Mouse (Mus musculus) stomach, embryonic 16.5 days (tissue): Measurements from ENCODE around the gene Hnrnpa2b1. TPM values are rescaled to one million over a fixed set of nuclear protein-coding genes. Genes with fewer than 3 reads are reported as not detected.
A peak's percentile ranks its signal among the peaks of the same experiment; 100 is the strongest.

Source experiments
- ATAC-seq: fragments of 200-750 bp; cut with Nextera tagmentation; 2 replicates; pipeline ENCODE4 v1.8.0; 2017; ENCODE audit warnings: moderate number of reproducible peaks, moderate TSS enrichment; ENCODE audit not compliant: insufficient read depth, low FRiP score
- H3K27ac ChIP-seq: fragments of 300-500 bp; sonication (generic); 2 replicates; pipeline ENCODE4 v1.5.1; 2014; ENCODE audit warnings: low read length
- H3K27me3 ChIP-seq: fragments of 300-500 bp; sonication (generic); 2 replicates; pipeline ENCODE4 v1.6.1; 2014; ENCODE audit warnings: low read length, control low read depth, mixed read lengths; ENCODE audit not compliant: control insufficient read depth, insufficient read depth
- H3K36me3 ChIP-seq: fragments of 300-500 bp; sonication (generic); 2 replicates; pipeline ENCODE4 v1.6.1; 2014; ENCODE audit warnings: low read length; ENCODE audit not compliant: control insufficient read depth, insufficient read depth
- H3K4me1 ChIP-seq: fragments of 300-500 bp; sonication (generic); 2 replicates; pipeline ENCODE4 v1.6.1; 2014; ENCODE audit warnings: low read length, control low read depth, mixed read lengths; ENCODE audit not compliant: control insufficient read depth, insufficient read depth
- H3K4me2 ChIP-seq: fragments of 300-500 bp; sonication (generic); 2 replicates; pipeline ENCODE4 v1.6.1; 2014; ENCODE audit warnings: low read depth, low read length, mixed read lengths
- H3K4me3 ChIP-seq: fragments of 300-500 bp; sonication (generic); replicated peaks from 2 replicates; pipeline ENCODE4 v1.5.1; 2014; ENCODE audit warnings: mild to moderate bottlenecking, low read length
- H3K9ac ChIP-seq: fragments of 300-500 bp; sonication (generic); 2 replicates; pipeline ENCODE4 v1.6.1; 2014; ENCODE audit warnings: low read length
- H3K9me3 ChIP-seq: fragments of 300-500 bp; sonication (generic); replicated peaks from 2 replicates; pipeline ENCODE4 v1.6.1; 2016; ENCODE audit warnings: low read length, control low read depth; ENCODE audit not compliant: control insufficient read depth
- WGBS: fragments of 180-500 bp; shearing (Covaris S2); extraction: QIAGEN DNeasy Blood & Tissue Kit; methylation state at CpG from one replicate; pipeline ENCODE4 v1.1.7; 2014; 5-methylcytosine and 5-hydroxymethylcytosine counted together
- polyA plus RNA-seq: library from polyadenylated mRNA; unstranded; fragments of >200 nt; fragmentation: Nextera tagmentation; extraction: Ambion mirVana; gene quantifications from 2 replicates; pipeline ENCODE4 v1.2.1, GENCODE M21; 2015

Hnrnpa2b1 gene
- polyA plus RNA-seq, 1 experiment from 2014 or later: 1,504 TPM

- Histone ChIP-seq H3K36me3 (no peaks in the 10 kb centered on the region), H3K27ac (peak overlapping the region; percentile 54; the same call in 1 of the 2 replicates), H3K4me1 (peaks cover 15% of the 10 kb centered on the region; the same call in 1 of the 2 replicates), H3K4me3 (no peak overlapping the region), H3K9me3 (no peaks in the 10 kb centered on the region), H3K27me3 (peaks cover 10% of the 10 kb centered on the region), H3K9ac (no peak overlapping the region), H3K4me2 (peak overlapping the region; percentile 4; the same call in 1 of the 2 replicates)
- ATAC-seq: peak; percentile 77; the same call in 1 of the 2 replicates
- WGBS: 51% methylated on average over 4 of the region's 4 CpGs
Observed at GRCm38 (mm10) chr6:51437665-51438064, 32.0 kb downstream of the Hnrnpa2b1 start.

- Histone ChIP-seq H3K4me2 (peak overlapping the region; percentile 75), H3K9ac (peak overlapping the region; percentile 26; the same call in 1 of the 2 replicates), H3K27me3 (peaks cover 10% of the 10 kb centered on the region), H3K36me3 (no peaks in the 10 kb centered on the region), H3K4me1 (peaks cover 18% of the 10 kb centered on the region; the same call in 1 of the 2 replicates), H3K9me3 (no peaks in the 10 kb centered on the region), H3K4me3 (peak overlapping the region; percentile 65), H3K27ac (peak overlapping the region; percentile 57; the same call in 1 of the 2 replicates)
- WGBS: 26% methylated on average over 7 of the region's 7 CpGs
- ATAC-seq: no peak
Observed at GRCm38 (mm10) chr6:51434270-51434669, 35.4 kb downstream of the Hnrnpa2b1 start.

- H3K4me2 ChIP-seq: peak within 1 kb of the TSS; percentile 75
- H3K4me1 ChIP-seq: peaks cover 18% of the 10 kb centered on the region; the same call in 1 of the 2 replicates
- ATAC-seq: peak; percentile 93
- H3K4me3 ChIP-seq: peak within 1 kb of the TSS; percentile 65
- H3K9me3 ChIP-seq: no peaks in the 10 kb centered on the region
- WGBS: under 1% methylated on average over 74 of the region's 74 CpGs
- H3K27me3 ChIP-seq: peaks cover 10% of the 10 kb centered on the region
- no peaks in the 10 kb centered on the region for H3K36me3 ChIP-seq
- peak within 1 kb of the TSS; percentile 57 for H3K27ac ChIP-seq
- peak within 1 kb of the TSS; percentile 77 for H3K9ac ChIP-seq
Observed at GRCm38 (mm10) chr6:51432535-51433397, 36.9 kb downstream of the Hnrnpa2b1 start, which contains the start of gene Nfe2l3. Gene Nfe2l3, plus strand, starts transcription at chr6:51432670.

GRCm38 (mm10) chr6:51424537-51424936 lies 45.2 kb downstream of the Hnrnpa2b1 start:
- no peak for ATAC-seq
- WGBS: 80% methylated on average over 2 of the region's 2 CpGs
- no peak overlapping the region for H3K4me2 ChIP-seq
- no peak overlapping the region for H3K9ac ChIP-seq
- H3K4me1 ChIP-seq: no peaks in the 10 kb centered on the region
- no peaks in the 10 kb centered on the region for H3K9me3 ChIP-seq
- no peaks in the 10 kb centered on the region for H3K27me3 ChIP-seq
- no peaks in the 10 kb centered on the region for H3K36me3 ChIP-seq
- H3K27ac ChIP-seq: no peak overlapping the region
- no peak overlapping the region for H3K4me3 ChIP-seq

GRCm38 (mm10) chr6:51423466-51424122 lies 46.1 kb downstream of the Hnrnpa2b1 start:
- H3K4me2 ChIP-seq: no peak overlapping the region
- H3K36me3 ChIP-seq: no peaks in the 10 kb centered on the region
- H3K9me3 ChIP-seq: no peaks in the 10 kb centered on the region
- H3K4me1 ChIP-seq: no peaks in the 10 kb centered on the region
- H3K4me3 ChIP-seq: no peak overlapping the region
- WGBS: 49% methylated on average over 11 of the region's 11 CpGs
- no peaks in the 10 kb centered on the region for H3K27me3 ChIP-seq
- H3K9ac ChIP-seq: no peak overlapping the region
- H3K27ac ChIP-seq: no peak overlapping the region
- ATAC-seq: no peak

GRCm38 (mm10) chr6:51417306-51417936 lies 52.3 kb downstream of the Hnrnpa2b1 start:
- WGBS: 82% methylated on average over 4 of the region's 4 CpGs
- Histone ChIP-seq H3K27ac (no peak overlapping the region), H3K36me3 (no peaks in the 10 kb centered on the region), H3K27me3 (no peaks in the 10 kb centered on the region), H3K9ac (no peak overlapping the region), H3K9me3 (no peaks in the 10 kb centered on the region), H3K4me3 (no peak overlapping the region), H3K4me2 (no peak overlapping the region), H3K4me1 (no peaks in the 10 kb centered on the region)
- no peak for ATAC-seq

GRCm38 (mm10) chr6:51416433-51416832 lies 53.3 kb downstream of the Hnrnpa2b1 start:
- Histone ChIP-seq H3K4me3 (no peak overlapping the region), H3K9me3 (no peaks in the 10 kb centered on the region), H3K4me2 (no peak overlapping the region), H3K9ac (no peak overlapping the region), H3K36me3 (no peaks in the 10 kb centered on the region), H3K27me3 (no peaks in the 10 kb centered on the region), H3K27ac (no peak overlapping the region), H3K4me1 (no peaks in the 10 kb centered on the region)
- no peak for ATAC-seq
- 60% methylated on average over 1 of the region's 1 CpGs for WGBS
